ENCODE assay signal across 29 mouse cellular contexts in the genomic region with DNA sequence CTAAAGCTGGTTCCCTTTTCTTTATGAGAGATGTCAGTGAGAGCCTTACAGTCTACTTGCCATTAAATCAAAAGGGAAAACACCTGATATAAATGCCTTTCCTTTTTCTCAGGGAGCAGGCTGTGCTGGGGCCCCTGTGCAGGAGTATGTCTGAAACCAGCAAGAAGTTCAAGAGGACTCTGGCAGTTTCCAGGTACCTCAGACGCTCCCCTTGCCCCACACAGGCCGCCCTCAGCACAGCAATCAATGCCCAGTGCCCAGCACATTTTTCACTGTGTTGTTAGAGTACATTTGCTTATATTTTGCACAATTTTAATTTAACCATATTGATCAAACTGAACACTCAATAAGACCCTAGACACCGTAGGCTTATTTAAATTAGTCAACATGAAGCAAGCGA. TPM values are rescaled to one million over a fixed set of nuclear protein-coding genes. Genes with fewer than 3 reads are reported as not detected.
DNase-seq lines count a peak whose midpoint lies in the region; ATAC-seq and TF ChIP-seq lines count a peak whose summit lies in the region.
"Had no signal": no experiment of that assay in that cellular context is flagged by ENCODE, and none has a peak within 500 bp of the region (broad histone marks: within the 10 kb centered on the region; RNA-seq: fewer than 3 reads in every experiment).

No protein-coding gene starts in this region.

- H3K27ac ChIP-seq in liver, embryonic 11.5 days (ENCODE audit: low read depth, low read length) = no peak overlapping the region
- no peak overlapping the region for H3K27ac ChIP-seq in liver, postnatal 0 days (ENCODE audit: low read depth)
- H3K27ac ChIP-seq in kidney, adult 2 months (ENCODE audit: insufficient read depth, low read depth, low read length) = no peak overlapping the region
- H3K27ac ChIP-seq: heart, embryonic 10.5 days; heart, embryonic 15.5 days; hindbrain, embryonic 14.5 days; kidney, postnatal 0 days; limb, embryonic 13.5 days; liver, embryonic 12.5 days had no signal

- TF ChIP-seq CTCF in liver, postnatal 0 days (IDR thresholded peaks at IDR 0.05; ENCODE audit: low read depth) = no peak
- no peak for TF ChIP-seq CTCF in kidney, adult 2 months (conservative IDR thresholded peaks at IDR 0.05; ENCODE audit: insufficient read depth, insufficient read length, low read depth, low read length)

- H3K27me3 ChIP-seq in liver, embryonic 11.5 days (replicated peaks; ENCODE audit: control insufficient read depth, insufficient read depth, low read length) = no peaks in the 10 kb centered on the region
- H3K27me3 ChIP-seq in liver, postnatal 0 days (ENCODE audit: insufficient read depth, low read length) = no peaks in the 10 kb centered on the region
- H3K27me3 ChIP-seq in kidney, adult 2 months (replicated peaks; ENCODE audit: control insufficient read depth, insufficient read depth, low read length) = no peaks in the 10 kb centered on the region
- H3K27me3 ChIP-seq: heart, embryonic 15.5 days; limb, embryonic 13.5 days; liver, embryonic 12.5 days; megakaryocyte, embryonic 14.5 days; midbrain, embryonic 13.5 days had no signal

- DNase-seq in heart, adult 11 months = peak; percentile 85
- DNase-seq in heart, postnatal 10 days = no peak
- DNase-seq in liver, embryonic 11.5 days (ENCODE audit: low spot score) = peak; percentile 23
- no peak for DNase-seq in liver, postnatal 0 days
- DNase-seq in kidney, adult 2 months = no peak
- DNase-seq: adrenal gland, adult 2 months; adrenal gland, postnatal 36 days; B cell, adult 2 months; cerebellum, adult 2 months; cerebellum, postnatal 14 days; gastrocnemius, postnatal 10 days; heart, postnatal 36 days; kidney, adult 18-20 months; lung, adult 18-20 months; lung, postnatal 4 days; retina, postnatal 1 day; right cerebral cortex, postnatal 14 days; thymus, postnatal 4 days had no signal

- ATAC-seq in liver, embryonic 11.5 days (replicated peaks; ENCODE audit: low FRiP score) = no peak
- ATAC-seq in liver, postnatal 0 days = no peak
- ATAC-seq in granulocyte monocyte progenitor cell, adult 5-6 weeks (replicated peaks; ENCODE audit: poor library complexity, severe bottlenecking) = 0 out of 2 replicates have a peak, but pooled peaks have one; percentile 3
- ATAC-seq: inflammation-experienced regulatory T-cells, adult 6 months; liver, embryonic 12.5 days; lung, postnatal 0 days; midbrain, embryonic 13.5 days had no signal

- no peaks in the 10 kb centered on the region for H3K9me3 ChIP-seq in liver, embryonic 11.5 days (ENCODE audit: control insufficient read depth, low read length)
- H3K9me3 ChIP-seq in liver, postnatal 0 days (ENCODE audit: low read length) = no peaks in the 10 kb centered on the region
- H3K9me3 ChIP-seq: heart, embryonic 10.5 days; heart, embryonic 15.5 days; limb, embryonic 13.5 days; liver, embryonic 12.5 days; megakaryocyte, embryonic 14.5 days; midbrain, embryonic 13.5 days had no signal

- peaks cover 32% of the 10 kb centered on the region for H3K4me1 ChIP-seq in liver, embryonic 11.5 days (replicated peaks; ENCODE audit: control insufficient read depth, insufficient read depth, low read length)
- H3K4me1 ChIP-seq in liver, postnatal 0 days (ENCODE audit: insufficient read depth) = peaks cover 9% of the 10 kb centered on the region; the same call in 1 of the 2 replicates
- H3K4me1 ChIP-seq in kidney, adult 2 months (ENCODE audit: control insufficient read depth, insufficient read depth, low read length) = no peaks in the 10 kb centered on the region

- intact Hi-C loops in heart, postnatal 10 days (cut with DNase I) = no loop called here

- no peak overlapping the region for H3K9ac ChIP-seq in liver, embryonic 11.5 days (ENCODE audit: low read depth, low read length)
- H3K9ac ChIP-seq in liver, postnatal 0 days (replicated peaks) = no peak overlapping the region
- H3K9ac ChIP-seq: heart, embryonic 15.5 days; hindbrain, embryonic 14.5 days; limb, embryonic 13.5 days; liver, embryonic 12.5 days; midbrain, embryonic 13.5 days had no signal

- TF ChIP-seq EP300 in liver, postnatal 0 days (IDR thresholded peaks at IDR 0.05; ENCODE audit: low read depth) = no peak

- TF ChIP-seq POLR2A in kidney, adult 2 months (IDR thresholded peaks at IDR 0.05; ENCODE audit: low read depth, low read length) = no peak

- 85% methylated on average over 4 of the region's 4 CpGs for WGBS in liver, embryonic 11.5 days
- 83% methylated on average over 4 of the region's 4 CpGs for WGBS in liver, postnatal 0 days (ENCODE audit: insufficient replicate concordance)
- 91% methylated on average over 4 of the region's 4 CpGs for WGBS in kidney, adult 2 months

- no peak overlapping the region for H3K4me3 ChIP-seq in liver, embryonic 11.5 days (ENCODE audit: low read depth, low read length)
- H3K4me3 ChIP-seq in liver, postnatal 0 days (ENCODE audit: low read depth, low read length) = no peak overlapping the region
- H3K4me3 ChIP-seq in kidney, adult 2 months (ENCODE audit: insufficient read depth, low read depth, low read length) = no peak overlapping the region
- H3K4me3 ChIP-seq: heart, embryonic 10.5 days; heart, embryonic 15.5 days; limb, embryonic 13.5 days; liver, embryonic 12.5 days; midbrain, embryonic 13.5 days had no signal

- H3K4me2 ChIP-seq in liver, embryonic 11.5 days = no peak overlapping the region
- H3K4me2 ChIP-seq in liver, postnatal 0 days (ENCODE audit: low read depth, low read length) = no peak overlapping the region
- H3K4me2 ChIP-seq: heart, embryonic 15.5 days; hindbrain, embryonic 14.5 days; limb, embryonic 13.5 days; liver, embryonic 12.5 days; midbrain, embryonic 13.5 days had no signal

- H3K36me3 ChIP-seq in liver, embryonic 11.5 days (ENCODE audit: control insufficient read depth, insufficient read depth, low read length) = no peaks in the 10 kb centered on the region
- peaks cover 4% of the 10 kb centered on the region; the same call in 1 of the 2 replicates for H3K36me3 ChIP-seq in liver, postnatal 0 days (replicated peaks; ENCODE audit: insufficient read depth, low read length)
- 0 out of 2 replicates have a peak, but pooled peaks cover 2% of the 10 kb centered on the region for H3K36me3 ChIP-seq in kidney, adult 2 months (ENCODE audit: control insufficient read depth, insufficient read depth, low read length)
- H3K36me3 ChIP-seq: heart, embryonic 15.5 days; limb, embryonic 13.5 days had no signal

RNA-seq across cellular contexts. Expression of a gene that starts 35.6 kb away (rescaled TPM):
- total RNA-seq in heart, postnatal 10 days (2021) = 10 to 100 TPM; 62.7 to 77.7 TPM
- polyA plus RNA-seq in liver, embryonic 11.5 days (2014; fragmentation: Nextera tagmentation; extraction: Ambion mirVana) = 32.8 and 33.2 TPM in 2 replicates
- 8.1 and 8.8 TPM in 2 replicates for polyA plus RNA-seq in liver, postnatal 0 days (2015; fragmentation: Nextera tagmentation; extraction: Ambion mirVana)
- total RNA-seq in granulocyte monocyte progenitor cell, adult 5-6 weeks (2014; fragmentation: Nextera tagmentation) = 286 and 309 TPM in 2 replicates
- total RNA-seq in granulocyte monocyte progenitor cell, adult 5-6 weeks (2017) = 167 and 168 TPM in 2 replicates
- 22.7 and 25.6 TPM in 2 replicates for polyA plus RNA-seq in kidney, adult 2 months (2012; rRNA removed)

Comparison
In these comparisons a context has a peak if more than half of its experiments do, and no peak if none do; other contexts are left out.
1. DNase-seq: peak in heart, adult 11 months (single experiment) and liver, embryonic 11.5 days (single experiment); none in heart, postnatal 10 days (0 of 2), liver, postnatal 0 days (single experiment) and kidney, adult 2 months (single experiment).